Mouse (Mus musculus): ENCODE results near the gene Gga1.

GRCm38 (mm10) chr15:78930192-78930706 is 53.3 kb downstream of the Gga1 start:
- TF ChIP-seq GATA1 (IDR thresholded peaks at IDR 0.05; ENCODE audit: borderline replicate concordance, low read length), result no peak
- no peak for TF ChIP-seq FLI1 (IDR thresholded peaks at IDR 0.05; ENCODE audit: low read length)
